Mouse (Mus musculus) forelimb bud, embryonic 11.5 days (tissue): ENCODE measurements around the gene Lrrc41.

Experiments used
- DNase-seq: peaks from one replicate; pipeline ENCODE4 v3.0.0-alpha.2; 2012; ENCODE audit warnings: low read depth, low spot score

The Lrrc41 gene

GRCm38 (mm10) chr4:116077240-116078095 lies 2.4 kb downstream of the Lrrc41 start:
- DNase-seq, result no peak

- DNase-seq, result no peak
Measured at GRCm38 (mm10) chr4:116088510-116089249, 13.6 kb downstream of the Lrrc41 start.

- no peak for DNase-seq
Measured at GRCm38 (mm10) chr4:116096291-116096690, 21.2 kb downstream of the Lrrc41 start.

- no peak for DNase-seq
Measured at GRCm38 (mm10) chr4:116097211-116097610, 22.1 kb downstream of the Lrrc41 start.

GRCm38 (mm10) chr4:116100959-116101358 lies 25.9 kb downstream of the Lrrc41 start:
- DNase-seq, result no peak

- DNase-seq, result no peak
Measured at GRCm38 (mm10) chr4:116105278-116105677, 30.2 kb downstream of the Lrrc41 start.

- DNase-seq, result no peak
Measured at GRCm38 (mm10) chr4:116110695-116111094, 35.6 kb downstream of the Lrrc41 start.

- DNase-seq, result no peak
Measured at GRCm38 (mm10) chr4:116111486-116111885, 36.4 kb downstream of the Lrrc41 start.

- no peak for DNase-seq
Measured at GRCm38 (mm10) chr4:116122762-116123161, 47.7 kb downstream of the Lrrc41 start.

- peak; percentile 95 for DNase-seq
Measured at GRCm38 (mm10) chr4:116123602-116124519, 48.8 kb downstream of the Lrrc41 start, which contains the start of the genes Rad54l and Pomgnt1. Gene Rad54l (minus strand): TSS chr4:116123690. Gene Pomgnt1 (plus strand): TSS chr4:116123840.

GRCm38 (mm10) chr4:116125803-116126386 lies 50.8 kb downstream of the Lrrc41 start:
- DNase-seq, result no peak

- DNase-seq, result no peak
Measured at GRCm38 (mm10) chr4:116127956-116128355, 52.9 kb downstream of the Lrrc41 start.

- no peak for DNase-seq
Measured at GRCm38 (mm10) chr4:116133126-116133525, 58.1 kb downstream of the Lrrc41 start.

- peak; percentile 49 for DNase-seq
Measured at GRCm38 (mm10) chr4:116134990-116135389, 59.9 kb downstream of the Lrrc41 start.

GRCm38 (mm10) chr4:116137421-116137996 lies 62.4 kb downstream of the Lrrc41 start:
- DNase-seq, result no peak

GRCm38 (mm10) chr4:116140801-116141574 lies 65.9 kb downstream of the Lrrc41 start:
- no peak for DNase-seq

GRCm38 (mm10) chr4:116141736-116142135 lies 66.7 kb downstream of the Lrrc41 start:
- DNase-seq, result no peak

- no peak for DNase-seq
Measured at GRCm38 (mm10) chr4:116142269-116142668, 67.2 kb downstream of the Lrrc41 start.

- no peak for DNase-seq
Measured at GRCm38 (mm10) chr4:116143317-116143811, 68.3 kb downstream of the Lrrc41 start.
